Mouse (Mus musculus) bone marrow macrophage, adult 2 months (primary cell): ENCODE measurements around the gene Lrp1.

Source experiments
- CTCF ChIP-seq: IDR thresholded peaks from 2 replicates; pipeline ENCODE4 v1.5.1; 2012; ENCODE audit warnings: low read depth, mild to moderate bottlenecking, low read length, moderate library complexity
- POLR2A ChIP-seq: IDR thresholded peaks from 2 replicates; pipeline ENCODE4 v1.6.1; 2012; ENCODE audit warnings: mild to moderate bottlenecking, low read depth, low read length, borderline replicate concordance

DNA sequence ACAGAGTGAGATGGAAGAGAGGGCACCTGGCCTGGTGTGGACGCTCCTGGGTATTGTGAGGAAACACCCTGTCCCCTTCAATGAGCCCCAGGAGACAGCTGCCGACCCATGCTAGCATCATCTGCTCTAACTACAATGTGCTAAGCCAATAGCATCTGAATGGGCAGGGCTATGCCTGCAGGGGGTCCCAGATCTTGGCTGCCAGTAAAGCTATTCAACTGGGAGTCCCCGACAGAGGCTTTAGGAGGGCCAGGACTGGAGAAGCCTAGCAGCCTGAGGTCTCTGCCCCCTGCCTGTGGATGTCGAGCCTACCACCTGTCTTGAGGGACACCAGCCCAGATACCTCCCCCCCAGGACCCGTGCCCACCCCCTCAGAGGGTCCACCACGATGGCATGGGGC lies 78.2 kb downstream of the Lrp1 start:
- TF ChIP-seq CTCF (no peak), POLR2A (no peak)
